Mouse (Mus musculus): ENCODE results near the gene Cd2bp2. TPM values are rescaled to one million over a fixed set of nuclear protein-coding genes. Genes with fewer than 3 reads are reported as not detected.

Cd2bp2 gene
- polyA plus RNA-seq, 1 experiment = 27.8 TPM

GRCm38 (mm10) chr7:127224616-127225015 is 28.8 kb upstream of the Cd2bp2 start:
- H3K27ac ChIP-seq (ENCODE audit: control insufficient read depth, insufficient read depth, low read depth, low read length) = no peak overlapping the region
- no peak overlapping the region for H3K4me3 ChIP-seq (ENCODE audit: control insufficient read depth, low read depth, low read length)
- no peaks in the 10 kb centered on the region for H3K27me3 ChIP-seq (ENCODE audit: control insufficient read depth, insufficient read depth, low read length)
- H3K4me1 ChIP-seq (ENCODE audit: control insufficient read depth, insufficient read depth, low read length) = no peaks in the 10 kb centered on the region
- TF ChIP-seq POLR2A (IDR thresholded peaks at IDR 0.05; ENCODE audit: control insufficient read depth, low read depth, low read length) = no peak
- TF ChIP-seq CTCF (IDR thresholded peaks at IDR 0.05; ENCODE audit: control insufficient read depth, insufficient read depth, insufficient replicate concordance, low read depth, low read length) = no peak
- no peaks in the 10 kb centered on the region for H3K36me3 ChIP-seq (ENCODE audit: control insufficient read depth, insufficient read depth, low read length)

DNA sequence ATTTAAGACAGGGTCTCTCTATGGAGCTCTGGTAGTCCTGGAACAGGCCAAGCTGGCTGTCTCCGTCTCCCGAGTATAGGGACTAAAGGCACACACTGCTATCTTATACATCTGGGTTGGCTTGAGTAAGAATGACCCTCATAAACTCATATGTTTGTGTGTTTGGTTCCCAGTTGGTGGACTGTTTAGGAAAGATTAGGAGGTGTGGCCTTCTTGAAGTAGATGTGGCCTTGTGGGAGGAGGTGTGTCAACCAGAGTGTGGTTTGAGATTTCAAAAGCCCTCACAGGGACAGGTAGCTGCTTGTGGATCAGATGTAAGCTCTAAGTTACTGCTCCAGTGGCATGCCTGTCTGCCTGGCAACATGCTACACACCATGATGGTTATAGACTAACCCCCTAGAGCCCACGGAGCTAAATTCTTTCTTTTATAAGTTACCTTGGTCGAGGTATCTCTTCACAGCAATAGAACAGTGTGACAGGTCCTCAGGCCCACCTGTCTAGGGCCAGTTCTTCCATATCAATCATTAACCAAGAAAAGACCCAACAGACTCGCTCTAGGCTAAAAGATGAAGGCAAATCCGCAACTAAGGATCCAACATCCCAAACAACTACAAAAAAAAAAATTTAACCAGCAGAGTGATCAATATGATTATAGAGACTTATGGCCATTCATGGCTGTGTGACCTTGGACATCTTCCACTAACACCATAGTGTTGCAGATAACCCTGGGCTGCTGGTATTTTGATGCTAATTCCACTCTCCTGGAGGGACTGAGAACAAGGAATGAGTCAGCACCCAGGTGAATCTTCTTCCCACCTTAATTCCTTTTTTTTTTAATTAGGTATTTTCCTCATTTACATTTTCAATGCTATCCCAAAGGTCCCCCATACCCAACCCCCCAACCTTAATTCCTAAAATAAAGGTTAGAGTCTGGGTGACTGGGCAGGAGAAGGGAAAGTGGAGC is 27.9 kb upstream of the Cd2bp2 start:
- Histone ChIP-seq H3K36me3 (ENCODE audit: control insufficient read depth, insufficient read depth, low read length) (no peaks in the 10 kb centered on the region), H3K4me3 (ENCODE audit: control insufficient read depth, low read depth, low read length) (no peak overlapping the region), H3K27ac (ENCODE audit: control insufficient read depth, insufficient read depth, low read depth, low read length) (no peak overlapping the region)

GRCm38 (mm10) chr7:127223106-127223505 is 27.3 kb upstream of the Cd2bp2 start:
- no peak for TF ChIP-seq CTCF (IDR thresholded peaks at IDR 0.05; ENCODE audit: control insufficient read depth, insufficient read depth, insufficient replicate concordance, low read depth, low read length)
- no peak for TF ChIP-seq POLR2A (IDR thresholded peaks at IDR 0.05; ENCODE audit: control insufficient read depth, low read depth, low read length)
- H3K27ac ChIP-seq (ENCODE audit: control insufficient read depth, insufficient read depth, low read depth, low read length) = no peak overlapping the region
- H3K36me3 ChIP-seq (ENCODE audit: control insufficient read depth, insufficient read depth, low read length) = no peaks in the 10 kb centered on the region
- H3K27me3 ChIP-seq (ENCODE audit: control insufficient read depth, insufficient read depth, low read length) = no peaks in the 10 kb centered on the region
- no peak overlapping the region for H3K4me3 ChIP-seq (ENCODE audit: control insufficient read depth, low read depth, low read length)
- no peaks in the 10 kb centered on the region for H3K4me1 ChIP-seq (ENCODE audit: control insufficient read depth, insufficient read depth, low read length)

More for the DNA sequence above, 27.9 kb upstream of the Cd2bp2 start:
- Histone ChIP-seq H3K4me1 (ENCODE audit: control insufficient read depth, insufficient read depth, low read length) (no peaks in the 10 kb centered on the region), H3K27me3 (ENCODE audit: control insufficient read depth, insufficient read depth, low read length) (no peaks in the 10 kb centered on the region)
- no peak for TF ChIP-seq CTCF (IDR thresholded peaks at IDR 0.05; ENCODE audit: control insufficient read depth, insufficient read depth, insufficient replicate concordance, low read depth, low read length)
- no peak for TF ChIP-seq POLR2A (IDR thresholded peaks at IDR 0.05; ENCODE audit: control insufficient read depth, low read depth, low read length)

GRCm38 (mm10) chr7:127220440-127220839 is 24.6 kb upstream of the Cd2bp2 start:
- H3K27me3 ChIP-seq (ENCODE audit: control insufficient read depth, insufficient read depth, low read length) = no peaks in the 10 kb centered on the region
- H3K4me1 ChIP-seq (ENCODE audit: control insufficient read depth, insufficient read depth, low read length) = peaks cover 3% of the 10 kb centered on the region
- no peak overlapping the region for H3K4me3 ChIP-seq (ENCODE audit: control insufficient read depth, low read depth, low read length)
- no peak overlapping the region for H3K27ac ChIP-seq (ENCODE audit: control insufficient read depth, insufficient read depth, low read depth, low read length)
- H3K36me3 ChIP-seq (ENCODE audit: control insufficient read depth, insufficient read depth, low read length) = no peaks in the 10 kb centered on the region
- no peak for TF ChIP-seq CTCF (IDR thresholded peaks at IDR 0.05; ENCODE audit: control insufficient read depth, insufficient read depth, insufficient replicate concordance, low read depth, low read length)
- no peak for TF ChIP-seq POLR2A (IDR thresholded peaks at IDR 0.05; ENCODE audit: control insufficient read depth, low read depth, low read length)

- Histone ChIP-seq H3K27ac (ENCODE audit: control insufficient read depth, insufficient read depth, low read depth, low read length) (no peak overlapping the region), H3K36me3 (ENCODE audit: control insufficient read depth, insufficient read depth, low read length) (no peaks in the 10 kb centered on the region), H3K4me1 (ENCODE audit: control insufficient read depth, insufficient read depth, low read length) (peaks cover 19% of the 10 kb centered on the region), H3K4me3 (ENCODE audit: control insufficient read depth, low read depth, low read length) (no peak overlapping the region), H3K27me3 (ENCODE audit: control insufficient read depth, insufficient read depth, low read length) (no peaks in the 10 kb centered on the region)
- TF ChIP-seq POLR2A (IDR thresholded peaks at IDR 0.05; ENCODE audit: control insufficient read depth, low read depth, low read length) (no peak), CTCF (IDR thresholded peaks at IDR 0.05; ENCODE audit: control insufficient read depth, insufficient read depth, insufficient replicate concordance, low read depth, low read length) (no peak)
These were observed 22.8 kb upstream of the Cd2bp2 start for GRCm38 (mm10) chr7:127218670-127219069.

GRCm38 (mm10) chr7:127217901-127218642 is 22.2 kb upstream of the Cd2bp2 start:
- Histone ChIP-seq H3K4me1 (ENCODE audit: control insufficient read depth, insufficient read depth, low read length) (peaks cover 21% of the 10 kb centered on the region), H3K4me3 (ENCODE audit: control insufficient read depth, low read depth, low read length) (no peak overlapping the region), H3K27me3 (ENCODE audit: control insufficient read depth, insufficient read depth, low read length) (no peaks in the 10 kb centered on the region), H3K36me3 (ENCODE audit: control insufficient read depth, insufficient read depth, low read length) (no peaks in the 10 kb centered on the region), H3K27ac (ENCODE audit: control insufficient read depth, insufficient read depth, low read depth, low read length) (no peak overlapping the region)
- no peak for TF ChIP-seq CTCF (IDR thresholded peaks at IDR 0.05; ENCODE audit: control insufficient read depth, insufficient read depth, insufficient replicate concordance, low read depth, low read length)

DNA sequence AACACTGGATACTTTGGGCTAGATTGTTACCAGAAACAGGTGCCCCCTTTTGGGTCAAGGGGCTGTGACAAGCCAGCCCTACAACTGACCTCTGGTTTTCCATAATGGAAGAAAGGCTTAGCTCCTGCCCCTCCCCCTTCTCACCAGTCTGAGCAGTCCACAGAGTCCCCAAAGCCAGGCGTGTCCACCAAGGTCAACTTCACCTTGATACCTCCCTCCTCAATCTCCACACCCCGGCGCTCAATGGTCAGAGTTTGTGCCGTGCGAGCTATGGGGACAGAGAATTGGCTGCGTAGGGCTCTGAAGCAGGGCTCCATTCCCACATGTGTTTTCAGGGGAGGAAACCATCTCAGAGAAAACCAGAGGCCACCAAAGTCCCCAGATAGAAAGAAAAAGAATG is 21.6 kb upstream of the Cd2bp2 start:
- H3K27ac ChIP-seq (ENCODE audit: control insufficient read depth, insufficient read depth, low read depth, low read length) = no peak overlapping the region
- no peak for TF ChIP-seq POLR2A (IDR thresholded peaks at IDR 0.05; ENCODE audit: control insufficient read depth, low read depth, low read length)
- TF ChIP-seq CTCF (IDR thresholded peaks at IDR 0.05; ENCODE audit: control insufficient read depth, insufficient read depth, insufficient replicate concordance, low read depth, low read length) = no peak

More for the DNA sequence above, 21.6 kb upstream of the Cd2bp2 start:
- Histone ChIP-seq H3K27me3 (ENCODE audit: control insufficient read depth, insufficient read depth, low read length) (no peaks in the 10 kb centered on the region), H3K4me3 (ENCODE audit: control insufficient read depth, low read depth, low read length) (no peak overlapping the region), H3K36me3 (ENCODE audit: control insufficient read depth, insufficient read depth, low read length) (no peaks in the 10 kb centered on the region), H3K4me1 (ENCODE audit: control insufficient read depth, insufficient read depth, low read length) (peaks cover 21% of the 10 kb centered on the region)
